Mouse (Mus musculus): Measurements from ENCODE around the gene Atp2a1. TPM values are rescaled to one million over a fixed set of nuclear protein-coding genes. Genes with fewer than 3 reads are reported as not detected.
A peak's percentile ranks its signal among the peaks of the same experiment; 100 is the strongest.

The Atp2a1 gene
- polyA plus RNA-seq, 1 experiment from 2014 or later = not detected

DNA sequence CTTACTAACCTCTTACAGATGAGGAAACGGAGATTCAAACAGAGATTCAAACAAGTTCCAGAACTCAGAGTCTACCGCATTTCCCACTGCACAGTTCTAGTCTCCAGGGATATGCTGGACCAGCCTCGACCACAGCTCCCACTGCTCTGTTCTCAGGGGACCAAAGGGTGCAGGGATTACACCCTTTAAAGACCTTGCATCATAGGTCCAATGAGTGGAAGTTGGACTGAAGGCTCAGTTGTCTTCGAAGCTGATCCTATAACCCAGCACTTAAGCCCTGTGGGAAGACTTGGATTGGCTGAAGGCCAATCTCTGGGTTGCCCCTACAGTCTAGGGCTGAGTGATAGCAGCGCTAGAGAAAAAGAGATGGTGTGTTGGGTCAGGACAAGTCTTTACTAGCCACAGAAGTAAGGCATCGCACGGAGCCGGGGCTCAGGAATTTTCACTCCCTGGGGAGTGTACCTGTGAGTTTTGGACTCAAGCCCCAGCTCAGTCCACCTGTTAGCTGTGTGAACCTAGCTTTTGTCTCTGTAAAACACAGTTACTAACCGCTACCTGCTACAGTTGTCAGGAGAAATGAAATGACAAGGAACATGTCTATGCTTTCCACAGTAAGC, 10.7 kb upstream of the Atp2a1 start:
- TF ChIP-seq CTCF (IDR thresholded peaks at IDR 0.05; ENCODE audit: low read depth) = no peak
- DNase-seq = no peak
- Histone ChIP-seq H3K27me3 (ENCODE audit: insufficient read depth, low read length) (no peaks in the 10 kb centered on the region), H3K9me3 (ENCODE audit: low read depth, low read length) (no peaks in the 10 kb centered on the region), H3K9ac (peak overlapping the region; percentile 96), H3K4me1 (ENCODE audit: insufficient read depth) (peaks cover 7% of the 10 kb centered on the region; the same call in 1 of the 2 replicates), H3K27ac (ENCODE audit: low read depth) (no peak overlapping the region), H3K4me2 (peak overlapping the region; percentile 92), H3K4me3 (ENCODE audit: low read depth, low read length) (peak overlapping the region; percentile 90), H3K36me3 (ENCODE audit: insufficient read depth) (peaks cover 40% of the 10 kb centered on the region)
- 86% methylated on average over 9 of the region's 9 CpGs for WGBS
- no peak for ATAC-seq (ENCODE audit: insufficient read depth)

DNA sequence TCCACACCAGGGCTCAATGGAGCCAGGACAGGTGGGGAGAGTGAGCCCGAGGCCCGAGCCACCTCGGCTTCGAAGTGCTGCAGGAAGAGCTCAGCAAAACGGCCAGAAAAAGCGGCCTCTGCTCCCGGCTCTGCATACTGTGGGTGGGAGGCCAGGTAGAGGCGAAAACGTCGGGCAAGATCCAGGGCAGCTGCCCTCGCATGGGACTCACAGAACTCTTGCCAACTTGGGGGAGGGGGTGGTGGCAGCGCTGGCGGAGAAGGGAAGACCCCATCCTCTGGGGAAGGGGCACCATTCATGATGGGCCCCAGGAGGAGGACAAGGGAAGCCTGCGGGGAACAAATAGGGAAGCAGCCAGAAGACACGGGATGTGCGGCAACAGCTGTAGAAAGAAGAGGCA, 9.8 kb upstream of the Atp2a1 start:
- no peak for ATAC-seq (ENCODE audit: insufficient read depth)
- Histone ChIP-seq H3K27ac (ENCODE audit: low read depth) (no peak overlapping the region), H3K36me3 (ENCODE audit: insufficient read depth) (peaks cover 49% of the 10 kb centered on the region), H3K4me1 (ENCODE audit: insufficient read depth) (peaks cover 7% of the 10 kb centered on the region; the same call in 1 of the 2 replicates), H3K9me3 (ENCODE audit: low read depth, low read length) (no peaks in the 10 kb centered on the region), H3K4me2 (no peak overlapping the region), H3K4me3 (ENCODE audit: low read depth, low read length) (no peak overlapping the region), H3K9ac (no peak overlapping the region), H3K27me3 (ENCODE audit: insufficient read depth, low read length) (no peaks in the 10 kb centered on the region)
- no peak for DNase-seq
- TF ChIP-seq CTCF (IDR thresholded peaks at IDR 0.05; ENCODE audit: low read depth) = no peak
- 87% methylated on average over 16 of the region's 16 CpGs for WGBS

DNA sequence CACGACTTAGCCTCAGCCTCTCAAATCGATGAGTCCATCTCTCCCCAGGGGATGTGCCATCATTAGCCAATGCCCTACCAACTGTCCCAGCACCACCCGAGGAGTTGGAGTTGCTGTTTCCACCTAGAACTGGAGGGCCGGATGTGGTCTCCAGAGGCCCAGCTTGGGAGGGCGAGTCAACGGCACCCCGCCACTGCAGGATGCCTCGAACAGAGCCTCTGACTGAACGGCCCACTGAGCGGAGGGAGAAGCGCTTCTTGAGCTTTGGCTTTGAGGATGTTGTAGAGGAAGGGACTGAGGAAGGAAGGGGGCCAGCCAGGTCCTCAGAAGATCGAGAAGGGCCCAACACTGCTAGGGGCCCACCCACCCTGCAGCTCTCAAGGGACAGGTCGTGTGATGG, 9.4 kb upstream of the Atp2a1 start:
- no peak for TF ChIP-seq CTCF (IDR thresholded peaks at IDR 0.05; ENCODE audit: low read depth)
- Histone ChIP-seq H3K4me2 (no peak overlapping the region), H3K9me3 (ENCODE audit: low read depth, low read length) (no peaks in the 10 kb centered on the region), H3K27ac (ENCODE audit: low read depth) (no peak overlapping the region), H3K4me3 (ENCODE audit: low read depth, low read length) (no peak overlapping the region), H3K36me3 (ENCODE audit: insufficient read depth) (peaks cover 53% of the 10 kb centered on the region), H3K9ac (no peak overlapping the region), H3K4me1 (ENCODE audit: insufficient read depth) (peaks cover 7% of the 10 kb centered on the region; the same call in 1 of the 2 replicates), H3K27me3 (ENCODE audit: insufficient read depth, low read length) (no peaks in the 10 kb centered on the region)
- DNase-seq = no peak
- ATAC-seq (ENCODE audit: insufficient read depth) = no peak
- WGBS = 84% methylated on average over 13 of the region's 13 CpGs

DNA sequence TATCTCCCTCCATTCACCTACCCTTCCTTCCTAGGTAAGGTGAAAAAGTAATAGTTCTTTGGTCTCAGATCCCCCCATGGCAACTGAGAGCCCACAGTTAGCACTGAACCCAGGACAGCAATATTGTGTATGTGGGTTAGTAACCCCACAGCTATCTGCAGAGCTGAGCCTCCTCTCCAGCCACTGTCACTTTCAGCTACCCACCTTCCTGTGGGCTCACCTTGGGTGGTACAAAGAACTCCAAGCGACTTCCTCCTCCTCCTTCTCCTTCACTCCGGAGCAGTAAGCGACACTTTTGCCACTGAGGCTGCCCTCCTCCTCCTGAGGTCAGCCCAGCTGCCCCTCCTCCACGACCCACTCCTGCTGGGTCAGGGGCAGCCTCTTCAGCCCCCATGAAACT, 8.9 kb upstream of the Atp2a1 start:
- H3K36me3 ChIP-seq (ENCODE audit: insufficient read depth) = peaks cover 57% of the 10 kb centered on the region
- 82% methylated on average over 4 of the region's 4 CpGs for WGBS

DNA sequence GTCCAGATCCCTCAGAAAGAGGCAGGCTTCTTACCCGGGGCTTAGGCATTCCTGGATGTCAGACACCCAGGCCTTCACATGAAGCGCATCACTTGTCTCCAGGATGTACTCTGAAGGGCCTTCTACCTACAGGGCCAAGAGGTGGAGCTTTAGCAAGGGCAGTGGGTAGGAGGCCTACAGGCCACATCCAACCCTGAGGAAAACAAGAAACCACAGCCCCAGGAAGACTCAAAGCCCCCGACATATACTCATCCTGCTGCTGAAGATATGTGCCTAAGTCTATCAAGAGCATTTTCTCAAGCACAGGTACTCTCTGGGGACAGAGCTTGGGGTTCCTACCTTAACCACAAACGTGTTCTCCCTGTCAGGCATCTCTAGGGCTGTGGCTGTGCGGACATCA, 8.5 kb upstream of the Atp2a1 start:
- Histone ChIP-seq H3K4me3 (ENCODE audit: low read depth, low read length) (no peak overlapping the region), H3K36me3 (ENCODE audit: insufficient read depth) (peaks cover 62% of the 10 kb centered on the region), H3K27ac (ENCODE audit: low read depth) (no peak overlapping the region), H3K4me1 (ENCODE audit: insufficient read depth) (peaks cover 7% of the 10 kb centered on the region; the same call in 1 of the 2 replicates), H3K9ac (no peak overlapping the region), H3K9me3 (ENCODE audit: low read depth, low read length) (no peaks in the 10 kb centered on the region), H3K4me2 (no peak overlapping the region), H3K27me3 (ENCODE audit: insufficient read depth, low read length) (no peaks in the 10 kb centered on the region)
- DNase-seq (no peak), ATAC-seq (ENCODE audit: insufficient read depth) (no peak)
- 82% methylated on average over 5 of the region's 5 CpGs for WGBS
- TF ChIP-seq CTCF (IDR thresholded peaks at IDR 0.05; ENCODE audit: low read depth) = no peak

More for the DNA sequence above, 8.9 kb upstream of the Atp2a1 start:
- DNase-seq = no peak
- Histone ChIP-seq H3K27me3 (ENCODE audit: insufficient read depth, low read length) (no peaks in the 10 kb centered on the region), H3K4me3 (ENCODE audit: low read depth, low read length) (no peak overlapping the region), H3K4me2 (no peak overlapping the region), H3K9me3 (ENCODE audit: low read depth, low read length) (no peaks in the 10 kb centered on the region), H3K4me1 (ENCODE audit: insufficient read depth) (peaks cover 7% of the 10 kb centered on the region; the same call in 1 of the 2 replicates), H3K27ac (ENCODE audit: low read depth) (no peak overlapping the region), H3K9ac (no peak overlapping the region)
- ATAC-seq (ENCODE audit: insufficient read depth) = no peak
- no peak for TF ChIP-seq CTCF (IDR thresholded peaks at IDR 0.05; ENCODE audit: low read depth)

DNA sequence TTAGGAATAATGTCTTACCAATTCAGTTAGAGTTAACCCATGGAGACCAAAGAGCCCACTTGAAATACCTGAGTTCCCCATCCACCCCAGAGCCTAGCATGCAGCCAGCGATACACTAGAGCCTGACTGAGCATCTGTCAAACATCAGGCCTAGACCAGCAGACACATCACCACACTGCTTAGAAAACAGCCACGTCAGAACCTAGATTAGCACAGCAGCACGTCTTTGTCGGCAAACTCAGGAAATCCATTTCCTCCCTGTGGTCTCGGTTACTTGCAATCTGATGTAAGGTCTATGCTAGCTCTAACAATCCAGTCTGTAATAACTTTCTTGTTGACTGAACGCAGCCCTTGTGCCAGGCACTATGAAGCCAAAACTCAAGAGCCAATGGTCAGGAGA, 7.2 kb upstream of the Atp2a1 start:
- no peak for TF ChIP-seq CTCF (IDR thresholded peaks at IDR 0.05; ENCODE audit: low read depth)
- Histone ChIP-seq H3K27ac (ENCODE audit: low read depth) (no peak overlapping the region), H3K4me2 (no peak overlapping the region), H3K36me3 (ENCODE audit: insufficient read depth) (peaks cover 65% of the 10 kb centered on the region), H3K9me3 (ENCODE audit: low read depth, low read length) (no peaks in the 10 kb centered on the region), H3K9ac (no peak overlapping the region), H3K4me3 (ENCODE audit: low read depth, low read length) (no peak overlapping the region), H3K4me1 (ENCODE audit: insufficient read depth) (no peaks in the 10 kb centered on the region), H3K27me3 (ENCODE audit: insufficient read depth, low read length) (no peaks in the 10 kb centered on the region)
- DNase-seq = no peak
- no peak for ATAC-seq (ENCODE audit: insufficient read depth)
- WGBS = 73% methylated on average over 6 of the region's 6 CpGs

DNA sequence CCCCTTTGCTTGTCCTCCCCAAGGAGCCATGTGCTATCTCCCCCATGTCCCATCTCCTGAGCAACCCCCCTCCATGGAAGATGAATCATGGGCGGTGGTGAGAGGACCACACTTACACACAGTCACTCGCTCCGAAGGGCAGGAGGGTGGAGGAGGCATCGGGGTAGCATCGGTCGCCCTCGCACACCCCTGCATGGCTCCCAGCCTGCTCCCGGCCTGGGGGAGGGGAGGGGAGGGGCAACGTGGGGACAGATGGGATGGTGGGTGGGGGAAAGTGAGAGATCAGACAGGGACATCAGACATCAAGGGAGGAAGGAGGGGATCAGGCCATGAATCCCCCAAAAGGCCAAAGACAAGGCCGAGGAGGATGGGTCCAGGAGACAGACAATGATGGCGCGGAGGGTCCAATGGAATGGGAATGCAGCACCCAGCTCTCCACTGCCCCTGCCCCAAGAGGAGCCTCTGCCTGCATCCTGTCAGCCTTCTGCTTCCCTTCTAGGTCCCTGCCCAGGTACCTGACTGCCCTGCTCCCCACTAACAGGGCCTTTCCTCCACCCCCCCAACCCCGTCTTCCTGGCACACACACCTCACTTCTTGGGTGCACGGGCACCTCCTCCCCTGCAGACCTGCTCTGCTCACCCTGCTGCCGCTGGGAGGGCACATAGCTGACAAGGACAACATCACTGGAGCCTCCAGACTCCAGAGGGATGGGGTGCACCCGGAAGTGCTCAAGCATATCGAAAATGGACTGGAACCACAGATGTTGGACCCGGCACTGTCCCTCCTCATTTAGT, 5.1 kb upstream of the Atp2a1 start:
- ATAC-seq (ENCODE audit: insufficient read depth) = no peak
- no peak for DNase-seq
- Histone ChIP-seq H3K4me2 (no peak overlapping the region), H3K9me3 (ENCODE audit: low read depth, low read length) (no peaks in the 10 kb centered on the region), H3K27ac (ENCODE audit: low read depth) (no peak overlapping the region), H3K36me3 (ENCODE audit: insufficient read depth) (peaks cover 65% of the 10 kb centered on the region), H3K4me3 (ENCODE audit: low read depth, low read length) (no peak overlapping the region), H3K4me1 (ENCODE audit: insufficient read depth) (no peaks in the 10 kb centered on the region), H3K9ac (no peak overlapping the region), H3K27me3 (ENCODE audit: insufficient read depth, low read length) (no peaks in the 10 kb centered on the region)
- no peak for TF ChIP-seq CTCF (IDR thresholded peaks at IDR 0.05; ENCODE audit: low read depth)
- 82% methylated on average over 18 of the region's 18 CpGs for WGBS

All from lung, embryonic 14.5 days (tissue).